Mouse (Mus musculus) CD4-positive helper T cell, adult 2 months (primary cell): ENCODE measurements around the gene Tmc6.

Experiments used
- DNase-seq: peaks from one replicate; pipeline ENCODE4 v3.0.0-alpha.2; 2012; ENCODE audit warnings: low read depth, missing footprints, low spot score

Tmc6 gene

DNA sequence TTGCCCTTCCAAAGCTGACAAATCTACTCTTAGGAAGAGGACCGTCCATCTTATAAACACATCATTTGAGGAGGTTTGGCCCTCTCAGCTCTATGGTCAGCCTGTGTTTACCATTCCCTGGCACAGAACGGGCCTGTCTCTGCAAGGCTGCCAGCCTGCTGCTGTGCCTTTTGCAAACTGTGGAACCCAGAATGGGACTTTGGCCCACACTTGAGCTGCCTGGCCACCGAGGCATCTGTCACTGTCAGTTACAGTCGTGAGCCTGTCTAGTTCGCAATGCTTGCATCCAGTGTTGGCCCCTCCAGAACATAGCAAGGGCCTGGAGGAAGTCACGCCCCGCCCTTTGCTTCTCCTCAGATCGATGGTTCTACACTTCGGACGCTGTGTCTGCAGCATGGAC, 22.7 kb downstream of the Tmc6 start:
- no peak for DNase-seq

DNA sequence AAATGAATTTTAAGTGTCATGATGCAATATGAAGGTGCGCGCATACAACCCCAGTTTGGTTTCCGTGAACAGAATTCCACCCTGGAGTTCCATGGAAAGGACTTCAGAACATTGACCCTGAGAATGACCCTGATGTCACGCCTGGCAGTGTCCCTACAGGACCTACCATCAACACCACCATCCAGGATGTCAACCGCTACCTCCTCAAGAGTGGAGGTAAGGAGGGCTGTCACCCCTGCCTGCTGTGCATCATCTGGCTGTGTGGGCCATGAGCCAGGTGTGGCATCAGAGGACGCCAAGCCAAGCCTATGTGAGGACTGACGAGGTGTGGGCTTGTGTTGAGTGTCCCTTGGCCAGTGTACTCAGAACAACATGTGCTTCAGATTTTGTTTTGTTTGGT, 26.1 kb downstream of the Tmc6 start:
- DNase-seq: no peak

- no peak for DNase-seq
Measured at GRCm38 (mm10) chr11:117751544-117751943, 30.5 kb downstream of the Tmc6 start.

DNA sequence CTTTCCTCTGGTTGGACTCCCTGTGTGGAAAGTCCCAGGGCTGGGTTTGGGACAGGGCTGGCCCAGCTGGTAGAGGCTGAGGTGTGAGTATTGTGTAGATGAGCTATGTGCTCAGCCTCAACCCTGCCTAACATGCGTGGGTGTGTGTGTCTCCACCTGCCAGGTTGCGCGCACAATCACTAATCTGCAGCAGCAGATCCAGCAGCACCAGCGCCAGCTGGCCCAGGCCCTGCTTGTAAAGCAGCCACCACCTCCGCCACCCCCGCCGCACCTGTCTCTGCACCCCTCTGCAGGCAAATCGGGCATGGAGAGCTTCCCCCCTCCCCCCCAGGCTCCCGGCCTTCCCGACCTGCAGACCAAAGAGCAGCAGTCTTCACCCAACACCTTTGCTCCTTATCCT, 32.6 kb downstream of the Tmc6 start:
- no peak for DNase-seq

- no peak for DNase-seq
Measured at GRCm38 (mm10) chr11:117748628-117749027, 33.4 kb downstream of the Tmc6 start.

- no peak for DNase-seq
Measured at GRCm38 (mm10) chr11:117743454-117744030, 38.5 kb downstream of the Tmc6 start.

- no peak for DNase-seq
Measured at GRCm38 (mm10) chr11:117742715-117743114, 39.3 kb downstream of the Tmc6 start.

DNA sequence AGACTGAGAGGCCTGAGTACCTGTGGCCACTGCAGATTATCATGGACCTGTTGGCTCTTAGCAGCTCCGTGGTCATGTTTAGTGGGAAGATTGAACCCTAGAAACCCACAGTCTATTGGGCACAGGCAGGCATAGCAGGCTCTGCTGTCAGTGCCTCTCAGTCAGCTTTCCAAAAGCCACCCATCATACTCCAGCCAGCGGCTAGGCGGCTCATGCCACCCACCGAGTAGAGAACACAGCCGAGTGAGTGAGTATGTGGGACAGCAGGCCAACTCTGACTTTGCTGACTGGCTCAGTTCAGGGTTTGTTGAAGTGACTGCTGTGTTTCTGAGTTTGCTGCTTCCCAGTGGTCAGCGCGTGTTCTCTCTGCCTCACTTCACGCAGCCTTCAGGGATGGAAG, 39.8 kb downstream of the Tmc6 start:
- no peak for DNase-seq

DNA sequence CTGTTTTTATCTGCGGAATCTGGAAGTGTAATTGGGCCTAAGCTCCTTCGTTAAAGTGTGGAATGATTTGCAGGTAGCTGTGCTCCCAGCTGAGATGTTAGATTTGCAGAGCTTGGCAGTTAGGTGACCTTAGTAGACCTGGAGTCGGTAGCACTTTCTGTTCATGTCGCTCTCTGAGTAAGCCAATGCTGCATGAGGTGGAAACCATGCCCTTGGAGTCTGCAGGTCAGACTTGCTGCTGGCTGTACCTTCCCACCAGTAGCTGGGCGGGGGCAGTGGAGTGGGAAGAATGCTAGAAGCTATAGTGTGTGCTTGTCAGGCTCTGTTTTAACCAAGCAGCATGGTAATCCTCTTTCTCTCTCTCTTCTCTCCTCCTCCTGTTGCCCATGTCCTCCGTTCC, 40.9 kb downstream of the Tmc6 start:
- no peak for DNase-seq

GRCm38 (mm10) chr11:117738123-117738522, 43.9 kb downstream of the Tmc6 start:
- DNase-seq: no peak

DNA sequence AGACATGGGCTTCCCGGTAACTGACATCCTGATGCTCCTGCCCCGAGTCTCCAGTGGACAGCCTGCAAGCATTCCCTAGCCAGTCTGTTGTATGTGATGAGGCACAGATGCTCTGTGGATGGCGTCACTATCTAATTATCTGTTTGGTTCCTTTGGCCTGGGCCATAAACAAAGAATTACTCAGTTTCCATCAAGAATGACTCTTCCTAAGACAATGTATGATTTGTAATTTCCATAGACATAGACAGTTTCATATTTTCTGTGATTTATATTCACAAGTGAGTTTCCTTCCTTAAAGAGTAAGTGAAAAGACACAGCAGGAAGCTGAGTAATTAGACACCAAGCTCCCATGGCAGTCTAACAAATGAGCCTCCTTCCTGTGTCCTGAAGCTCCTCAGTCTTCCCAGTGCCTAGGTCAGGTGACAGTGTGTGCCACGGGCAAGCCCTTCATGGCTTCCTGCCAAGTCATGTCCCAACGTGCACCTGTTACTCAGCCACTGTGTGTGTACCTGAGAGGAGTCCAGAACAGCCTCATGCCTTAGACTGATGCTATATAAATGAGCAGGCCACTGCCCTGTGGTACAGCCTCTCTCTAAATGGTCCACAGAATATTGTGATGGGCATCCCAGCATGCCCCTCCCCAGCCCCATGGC, 45.8 kb downstream of the Tmc6 start:
- DNase-seq: no peak

GRCm38 (mm10) chr11:117731470-117731869, 50.5 kb downstream of the Tmc6 start:
- no peak for DNase-seq

DNA sequence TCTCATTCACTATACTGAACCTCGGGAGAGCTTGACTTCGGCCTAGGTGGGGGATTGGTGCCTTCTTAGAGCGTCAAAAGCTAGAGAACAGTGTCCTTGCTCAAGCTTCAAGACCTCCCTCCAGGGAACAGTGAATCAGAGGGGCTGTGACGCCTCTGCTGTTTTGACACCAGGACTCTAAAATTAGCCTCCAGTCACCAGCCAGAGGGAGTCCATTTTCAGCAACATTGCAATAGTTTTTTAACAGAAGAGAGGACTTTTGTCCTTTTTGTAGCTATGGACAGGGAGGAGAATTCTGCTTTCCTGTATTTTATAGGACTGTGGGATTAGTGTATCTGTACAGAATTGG, 51.5 kb downstream of the Tmc6 start:
- no peak for DNase-seq

- DNase-seq: no peak
Measured at GRCm38 (mm10) chr11:117729798-117730489, 52.1 kb downstream of the Tmc6 start.

GRCm38 (mm10) chr11:117729341-117729740, 52.7 kb downstream of the Tmc6 start:
- no peak for DNase-seq

DNA sequence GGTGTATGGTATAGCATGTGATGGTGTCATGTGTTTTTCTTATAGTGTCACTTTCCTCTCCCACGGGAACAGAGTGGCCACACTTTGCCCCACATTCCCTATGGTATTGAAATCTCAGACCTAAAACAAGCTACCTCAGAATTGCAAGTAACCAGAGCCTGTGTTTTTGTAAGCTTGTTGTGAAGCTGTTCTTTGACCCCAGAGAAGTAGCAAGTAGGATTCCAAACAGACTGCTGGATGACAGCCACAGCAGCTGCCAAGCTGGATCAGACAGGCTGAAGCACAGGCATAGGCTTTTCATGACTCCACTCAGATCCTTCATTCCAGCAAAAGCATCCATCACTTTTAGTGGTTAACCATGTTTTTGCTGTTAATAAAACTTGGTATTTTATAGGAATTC, 53.2 kb downstream of the Tmc6 start:
- DNase-seq: no peak

DNA sequence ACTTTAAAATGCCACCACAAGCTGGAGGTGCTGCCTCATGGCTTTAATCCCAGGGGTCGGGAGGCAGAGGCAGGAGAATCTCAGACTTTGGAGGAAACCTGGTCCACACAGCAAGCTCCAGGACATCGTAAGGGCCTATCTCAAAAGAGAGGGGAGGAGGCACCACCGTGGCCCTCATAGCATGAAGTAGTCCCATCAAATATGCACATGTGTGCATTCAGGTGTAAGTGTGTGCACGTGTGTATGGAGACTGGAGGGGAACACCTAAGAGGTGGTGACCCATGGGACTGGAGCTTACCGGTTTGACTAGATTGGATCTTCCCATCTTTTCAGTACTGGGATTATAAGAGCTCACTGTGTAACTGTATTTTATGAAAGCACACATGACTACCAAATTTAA, 53.8 kb downstream of the Tmc6 start:
- DNase-seq: no peak

GRCm38 (mm10) chr11:117727031-117727430, 55.0 kb downstream of the Tmc6 start:
- DNase-seq: no peak

DNA sequence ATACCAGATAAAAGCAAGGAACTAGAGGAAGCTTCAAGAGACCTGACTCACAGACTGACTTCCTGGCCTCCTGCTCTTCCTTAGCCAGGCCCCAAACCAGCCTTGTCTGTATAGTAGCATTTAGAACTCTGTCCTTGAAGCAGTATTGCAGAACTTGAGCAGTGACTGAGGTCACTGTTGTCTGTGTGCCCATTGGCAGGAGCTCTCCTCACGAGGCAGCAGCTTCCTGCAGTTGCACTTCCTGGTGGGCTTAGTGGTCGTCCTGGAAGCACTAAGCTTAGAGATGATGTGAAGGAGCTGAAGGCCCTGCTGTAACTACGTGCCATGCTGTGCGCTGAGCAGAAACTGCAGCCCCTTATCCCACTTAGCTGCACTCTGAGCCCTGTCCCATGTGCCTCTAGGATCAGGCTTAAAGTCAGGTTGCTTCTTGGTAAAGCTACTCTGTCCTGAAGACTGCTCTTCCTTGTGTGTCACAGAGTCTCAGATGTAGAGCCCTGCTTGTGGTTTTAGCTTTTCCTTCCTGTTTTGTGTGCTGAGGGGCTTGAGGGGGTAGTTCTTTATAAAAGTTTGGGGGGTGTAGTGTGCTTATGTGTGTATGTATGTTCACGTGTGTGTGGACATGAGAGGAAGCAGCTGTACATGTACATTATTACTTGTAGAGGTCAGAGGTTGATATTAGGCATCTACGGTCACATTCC, 57.2 kb downstream of the Tmc6 start:
- DNase-seq: no peak

DNA sequence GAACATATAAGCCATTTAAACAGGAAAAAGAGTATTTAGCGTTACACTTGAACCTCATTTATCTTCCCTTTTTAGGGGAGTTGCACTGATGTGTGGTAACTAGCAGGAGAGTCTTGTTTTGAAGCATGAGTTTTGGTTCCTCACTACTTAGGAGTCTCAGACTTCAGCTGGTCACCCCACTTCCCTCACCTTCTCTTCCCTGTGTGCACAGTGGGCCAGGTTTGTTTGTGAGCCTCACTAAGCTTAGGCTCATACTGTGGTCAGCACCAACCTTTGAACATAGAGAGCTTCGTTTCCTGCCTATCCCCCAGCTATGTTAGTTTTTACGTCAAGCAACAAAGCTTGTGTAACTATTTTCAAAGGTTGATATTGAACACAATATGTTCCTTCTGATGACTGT, 63.2 kb downstream of the Tmc6 start:
- no peak for DNase-seq
